ENCODE assay signal across 10 mouse cellular contexts in genomic region chr11:75620136-75620780, GRCm38 (mm10). TPM values are rescaled to one million over a fixed set of nuclear protein-coding genes. Genes with fewer than 3 reads are reported as not detected.
DNase-seq lines count a peak whose midpoint lies in the region; ATAC-seq and TF ChIP-seq lines count a peak whose summit lies in the region.
"Had no signal": no experiment of that assay in that cellular context is flagged by ENCODE, and none has a peak within 500 bp of the region (broad histone marks: within the 10 kb centered on the region; RNA-seq: fewer than 3 reads in every experiment).

No protein-coding gene starts in this region.

- no peak for TF ChIP-seq POLR2A in embryonic fibroblast, embryonic 13.5 days (IDR thresholded peaks at IDR 0.05; ENCODE audit: low read depth, low read length)

- peaks cover 67% of the 10 kb centered on the region for H3K36me3 ChIP-seq in heart, embryonic 12.5 days
- peaks cover 36% of the 10 kb centered on the region for H3K36me3 ChIP-seq in liver, postnatal 0 days (replicated peaks; ENCODE audit: insufficient read depth, low read length)

- H3K9ac ChIP-seq in heart, embryonic 12.5 days: no peak overlapping the region
- H3K9ac ChIP-seq in liver, postnatal 0 days (replicated peaks): no peak overlapping the region
- H3K9ac ChIP-seq: liver, embryonic 14.5 days had no signal

- H3K27me3 ChIP-seq in heart, embryonic 12.5 days (replicated peaks): no peaks in the 10 kb centered on the region
- H3K27me3 ChIP-seq in liver, postnatal 0 days (ENCODE audit: insufficient read depth, low read length): no peaks in the 10 kb centered on the region

- ATAC-seq in heart, embryonic 12.5 days (ENCODE audit: insufficient number of reproducible peaks, low FRiP score): no peak
- no peak for ATAC-seq in activated CD4-positive, CD25-positive, alpha-beta regulatory T cell, adult 4 months
- ATAC-seq in liver, postnatal 0 days: no peak

- peak; percentile 97 for DNase-seq in heart, adult 11 months
- DNase-seq in NIH3T3 (ENCODE audit: low read depth): peak; percentile 92
- peak; percentile 45 to 77 for DNase-seq in left cerebral cortex, postnatal 25 days (ENCODE audit: low spot score in 2 of 2)
- DNase-seq in thymus, postnatal 25 days: no peak
- DNase-seq in liver, postnatal 0 days: no peak

- H3K9me3 ChIP-seq in heart, embryonic 12.5 days (replicated peaks): no peaks in the 10 kb centered on the region
- no peaks in the 10 kb centered on the region for H3K9me3 ChIP-seq in liver, postnatal 0 days (ENCODE audit: low read length)
- H3K9me3 ChIP-seq: G1E had no signal

- no peak overlapping the region for H3K4me3 ChIP-seq in heart, embryonic 12.5 days
- no peak overlapping the region for H3K4me3 ChIP-seq in embryonic fibroblast, embryonic 13.5 days (ENCODE audit: insufficient read depth, low read length)
- no peak overlapping the region for H3K4me3 ChIP-seq in liver, postnatal 0 days (ENCODE audit: low read depth, low read length)

- 86% methylated on average over 12 of the region's 12 CpGs for WGBS in heart, embryonic 12.5 days
- WGBS in liver, postnatal 0 days (ENCODE audit: insufficient replicate concordance): 78% methylated on average over 12 of the region's 12 CpGs

- intact Hi-C loops in left cerebral cortex, postnatal 25 days (cut with DNase I): no loop called here

- no peak overlapping the region for H3K4me2 ChIP-seq in heart, embryonic 12.5 days
- no peak overlapping the region for H3K4me2 ChIP-seq in liver, postnatal 0 days (ENCODE audit: low read depth, low read length)

- no peak for TF ChIP-seq EP300 in liver, postnatal 0 days (IDR thresholded peaks at IDR 0.05; ENCODE audit: low read depth)

- H3K4me1 ChIP-seq in heart, embryonic 12.5 days (replicated peaks): peaks cover 28% of the 10 kb centered on the region
- peaks cover 13% of the 10 kb centered on the region for H3K4me1 ChIP-seq in embryonic fibroblast, embryonic 13.5 days (ENCODE audit: control insufficient read depth, insufficient read depth, low read length)
- peaks cover 3% of the 10 kb centered on the region; the same call in 1 of the 2 replicates for H3K4me1 ChIP-seq in liver, postnatal 0 days (ENCODE audit: insufficient read depth)

- no peak for TF ChIP-seq CTCF in embryonic fibroblast, embryonic 13.5 days (IDR thresholded peaks at IDR 0.05; ENCODE audit: borderline replicate concordance, insufficient read depth, low read length)
- TF ChIP-seq CTCF in liver, postnatal 0 days (IDR thresholded peaks at IDR 0.05; ENCODE audit: low read depth): no peak

- H3K27ac ChIP-seq in heart, embryonic 12.5 days (ENCODE audit: poor library complexity, severe bottlenecking): no peak overlapping the region
- H3K27ac ChIP-seq in embryonic fibroblast, embryonic 13.5 days (ENCODE audit: insufficient read depth, low read length): peak overlapping the region; percentile 78
- no peak overlapping the region for H3K27ac ChIP-seq in liver, postnatal 0 days (ENCODE audit: low read depth)
- H3K27ac ChIP-seq: liver, embryonic 14.5 days had no signal

RNA-seq across cellular contexts. Expression of gene Inpp5k, which starts 10.5 kb away (rescaled TPM):
- 17.3 and 17.5 TPM in 2 replicates for polyA plus RNA-seq in heart, embryonic 12.5 days (2016; fragmentation: Nextera tagmentation; extraction: Ambion mirVana)
- polyA plus RNA-seq in embryonic fibroblast, embryonic 13.5 days (2011; ENCODE audit: insufficient read length, low read depth, missing spikeins): 15.2 and 17.8 TPM in 2 replicates
- 10 to 100 TPM; 38.5 to 41.3 TPM for total RNA-seq in left cerebral cortex, postnatal 25 days (2021)
- 100 to 1,000 TPM; 109 to 120 TPM for polyA plus RNA-seq in activated CD4-positive, CD25-positive, alpha-beta regulatory T cell, adult 4 months (2017; shearing (Covaris generic))
- polyA plus RNA-seq in liver, postnatal 0 days (2015; fragmentation: Nextera tagmentation; extraction: Ambion mirVana): 16.7 TPM in 2 replicates

RNA-seq across cellular contexts. Expression of gene Myo1c, which starts 30.0 kb away (rescaled TPM):
- 72.3 and 76.7 TPM in 2 replicates for polyA plus RNA-seq in heart, embryonic 12.5 days (2016; fragmentation: Nextera tagmentation; extraction: Ambion mirVana)
- polyA plus RNA-seq in embryonic fibroblast, embryonic 13.5 days (2011; ENCODE audit: insufficient read length, low read depth, missing spikeins): 169 and 247 TPM in 2 replicates
- 10 to 100 TPM; 17.4 to 19.0 TPM for total RNA-seq in left cerebral cortex, postnatal 25 days (2021)
- 10 to 100 TPM; 15.7 to 25.1 TPM for polyA plus RNA-seq in activated CD4-positive, CD25-positive, alpha-beta regulatory T cell, adult 4 months (2017; shearing (Covaris generic))
- polyA plus RNA-seq in liver, postnatal 0 days (2015; fragmentation: Nextera tagmentation; extraction: Ambion mirVana): 19.4 and 22.4 TPM in 2 replicates

RNA-seq across cellular contexts. Expression of gene Pitpna, which starts 32.4 kb away (rescaled TPM):
- 75.3 and 80.1 TPM in 2 replicates for polyA plus RNA-seq in heart, embryonic 12.5 days (2016; fragmentation: Nextera tagmentation; extraction: Ambion mirVana)
- 160 and 204 TPM in 2 replicates for polyA plus RNA-seq in embryonic fibroblast, embryonic 13.5 days (2011; ENCODE audit: insufficient read length, low read depth, missing spikeins)
- total RNA-seq in left cerebral cortex, postnatal 25 days (2021): 100 to 1,000 TPM; 330 to 346 TPM
- 10 to 100 TPM; 24.3 to 47.6 TPM for polyA plus RNA-seq in activated CD4-positive, CD25-positive, alpha-beta regulatory T cell, adult 4 months (2017; shearing (Covaris generic))
- polyA plus RNA-seq in liver, postnatal 0 days (2015; fragmentation: Nextera tagmentation; extraction: Ambion mirVana): 30.1 and 36.7 TPM in 2 replicates

RNA-seq across cellular contexts. Expression of gene Crk, which starts 58.8 kb away (rescaled TPM):
- 110 and 111 TPM in 2 replicates for polyA plus RNA-seq in heart, embryonic 12.5 days (2016; fragmentation: Nextera tagmentation; extraction: Ambion mirVana)
- 133 TPM in 2 replicates for polyA plus RNA-seq in embryonic fibroblast, embryonic 13.5 days (2011; ENCODE audit: insufficient read length, low read depth, missing spikeins)
- total RNA-seq in left cerebral cortex, postnatal 25 days (2021): 100 to 1,000 TPM; 125 to 137 TPM
- polyA plus RNA-seq in activated CD4-positive, CD25-positive, alpha-beta regulatory T cell, adult 4 months (2017; shearing (Covaris generic)): 10 to 100 TPM; 12.0 to 13.8 TPM
- 35.0 and 36.0 TPM in 2 replicates for polyA plus RNA-seq in liver, postnatal 0 days (2015; fragmentation: Nextera tagmentation; extraction: Ambion mirVana)

Comparison
In these comparisons a context has a peak if more than half of its experiments do, and no peak if none do; other contexts are left out.
1. DNase-seq: peak in heart, adult 11 months (single experiment), NIH3T3 (single experiment) and left cerebral cortex, postnatal 25 days (2 of 2); none in thymus, postnatal 25 days (single experiment) and liver, postnatal 0 days (single experiment).